Mouse (Mus musculus) spleen, adult 2 months (tissue): ENCODE data around the gene Pbld2. TPM values are rescaled to one million over a fixed set of nuclear protein-coding genes. Genes with fewer than 3 reads are reported as not detected.

Source experiments
- DNase-seq, 2 experiments: peaks; one replicate each; pipeline versions ENCODE4 v3.0.0 to v3.0.0-alpha.2; 2012 to 2021; ENCODE audit warnings: low spot score in 2 of 2, low read depth in 1 of 2
- H3K27ac ChIP-seq: fragments of 200-500 bp; 2 replicates; pipeline ENCODE4 v1.5.1; 2012; ENCODE audit warnings: low read length, inconsistent platforms; ENCODE audit not compliant: insufficient read depth
- H3K27me3 ChIP-seq: fragments of 200-500 bp; 2 replicates; pipeline ENCODE4 v1.6.1; 2012; ENCODE audit warnings: mild to moderate bottlenecking, moderate library complexity, low read length, inconsistent platforms; ENCODE audit not compliant: control insufficient read depth, insufficient read depth
- H3K36me3 ChIP-seq: fragments of 200-500 bp; 2 replicates; pipeline ENCODE4 v1.6.1; 2012; ENCODE audit warnings: mild to moderate bottlenecking, low read length, inconsistent platforms; ENCODE audit not compliant: control insufficient read depth, insufficient read depth
- H3K4me1 ChIP-seq: fragments of 200-500 bp; 2 replicates; pipeline ENCODE4 v1.6.1; 2011; ENCODE audit warnings: inconsistent platforms; ENCODE audit not compliant: control insufficient read depth, insufficient read depth, insufficient read length
- H3K4me3 ChIP-seq: fragments of 200-500 bp; 2 replicates; pipeline ENCODE4 v1.5.1; 2011; ENCODE audit warnings: mild to moderate bottlenecking, inconsistent platforms; ENCODE audit not compliant: insufficient read depth, insufficient read length; ENCODE audit errors: extremely low read depth
- CTCF ChIP-seq: fragments of 200-500 bp; IDR thresholded peaks from 2 replicates; pipeline ENCODE4 v1.5.1; 2011; ENCODE audit warnings: mild to moderate bottlenecking, inconsistent platforms; ENCODE audit not compliant: insufficient read depth, insufficient read length, insufficient replicate concordance; ENCODE audit errors: extremely low read depth
- POLR2A ChIP-seq: fragments of 200-500 bp; IDR thresholded peaks from 2 replicates; pipeline ENCODE4 v1.6.1; 2011; ENCODE audit warnings: low read depth, low read length, inconsistent platforms
- WGBS: fragments of 180-500 bp; shearing (Covaris S2); methylation state at CpG from one replicate; pipeline ENCODE4 v1.1.7; 2018; 5-methylcytosine and 5-hydroxymethylcytosine counted together
- polyA plus RNA-seq: library from polyadenylated mRNA; depleted of rRNA; stranded (reverse); fragments of >200 nt; gene quantifications from 2 replicates; pipeline ENCODE4 v1.2.3, GENCODE M21; 2012

Gene Pbld2
- polyA plus RNA-seq, 1 experiment: 0.74 TPM

GRCm38 (mm10) chr10:62990636-62991035 lies 33.5 kb upstream of the Pbld2 start:
- DNase-seq: no peak
- TF ChIP-seq CTCF (no peak), POLR2A (no peak)
- H3K27me3 ChIP-seq: no peaks in the 10 kb centered on the region
- no peak overlapping the region for H3K4me3 ChIP-seq
- H3K27ac ChIP-seq: no peak overlapping the region
- WGBS: 94% methylated on average over 15 of the region's 15 CpGs
- H3K4me1 ChIP-seq: no peaks in the 10 kb centered on the region
- H3K36me3 ChIP-seq: peaks cover 22% of the 10 kb centered on the region

- Histone ChIP-seq H3K4me3 (no peak overlapping the region), H3K36me3 (peaks cover 31% of the 10 kb centered on the region), H3K27ac (no peak overlapping the region), H3K27me3 (no peaks in the 10 kb centered on the region), H3K4me1 (no peaks in the 10 kb centered on the region)
- no peak for DNase-seq
- WGBS: 97% methylated on average over 6 of the region's 9 CpGs
- no peak for TF ChIP-seq CTCF
- no peak for TF ChIP-seq POLR2A
These were observed 30.1 kb upstream of the Pbld2 start for GRCm38 (mm10) chr10:62993991-62994390.

GRCm38 (mm10) chr10:63000584-63000983 lies 23.5 kb upstream of the Pbld2 start:
- no peak for DNase-seq
- WGBS: 65% methylated on average over 9 of the region's 9 CpGs
- TF ChIP-seq POLR2A (no peak), CTCF (no peak)
- H3K4me3 ChIP-seq: no peak overlapping the region
- no peaks in the 10 kb centered on the region for H3K27me3 ChIP-seq
- peaks cover 30% of the 10 kb centered on the region for H3K36me3 ChIP-seq
- no peak overlapping the region for H3K27ac ChIP-seq
- H3K4me1 ChIP-seq: no peaks in the 10 kb centered on the region

- peaks cover 27% of the 10 kb centered on the region for H3K36me3 ChIP-seq
- 80% methylated on average over 9 of the region's 9 CpGs for WGBS
- TF ChIP-seq POLR2A: no peak
- TF ChIP-seq CTCF: no peak
These were observed 20.9 kb upstream of the Pbld2 start for GRCm38 (mm10) chr10:63003252-63003651.

GRCm38 (mm10) chr10:63004556-63004955 lies 19.6 kb upstream of the Pbld2 start:
- no peak for DNase-seq
- no peak for TF ChIP-seq CTCF
- TF ChIP-seq POLR2A: no peak
- H3K4me1 ChIP-seq: no peaks in the 10 kb centered on the region
- WGBS: 94% methylated on average over 9 of the region's 9 CpGs
- no peak overlapping the region for H3K27ac ChIP-seq
- H3K4me3 ChIP-seq: no peak overlapping the region
- H3K36me3 ChIP-seq: peaks cover 25% of the 10 kb centered on the region
- H3K27me3 ChIP-seq: no peaks in the 10 kb centered on the region

More at GRCm38 (mm10) chr10:63003252-63003651, 20.9 kb upstream of the Pbld2 start:
- Histone ChIP-seq H3K27me3 (no peaks in the 10 kb centered on the region), H3K27ac (no peak overlapping the region), H3K4me1 (no peaks in the 10 kb centered on the region), H3K4me3 (no peak overlapping the region)
- no peak for DNase-seq

GRCm38 (mm10) chr10:63008193-63008592 lies 15.9 kb upstream of the Pbld2 start:
- 87% methylated on average over 3 of the region's 3 CpGs for WGBS

GRCm38 (mm10) chr10:63010268-63010667 lies 13.8 kb upstream of the Pbld2 start:
- H3K27ac ChIP-seq: no peak overlapping the region
- H3K36me3 ChIP-seq: peaks cover 31% of the 10 kb centered on the region
- no peaks in the 10 kb centered on the region for H3K4me1 ChIP-seq
- TF ChIP-seq POLR2A: no peak
- no peak for TF ChIP-seq CTCF
- H3K27me3 ChIP-seq: no peaks in the 10 kb centered on the region
- 47% methylated on average over 4 of the region's 4 CpGs for WGBS
- DNase-seq: no peak
- no peak overlapping the region for H3K4me3 ChIP-seq

More at GRCm38 (mm10) chr10:63008193-63008592, 15.9 kb upstream of the Pbld2 start:
- Histone ChIP-seq H3K27ac (no peak overlapping the region), H3K27me3 (no peaks in the 10 kb centered on the region), H3K36me3 (peaks cover 26% of the 10 kb centered on the region), H3K4me1 (no peaks in the 10 kb centered on the region), H3K4me3 (no peak overlapping the region)
- TF ChIP-seq POLR2A: no peak
- TF ChIP-seq CTCF: no peak
- no peak for DNase-seq
